Mouse (Mus musculus): ENCODE results near the gene Tmem214. TPM values are rescaled to one million over a fixed set of nuclear protein-coding genes. Genes with fewer than 3 reads are reported as not detected.

The Tmem214 gene
- total and polyA plus RNA-seq, 2 experiments from 2014 or later = 64.6 to 78.3 TPM

DNA sequence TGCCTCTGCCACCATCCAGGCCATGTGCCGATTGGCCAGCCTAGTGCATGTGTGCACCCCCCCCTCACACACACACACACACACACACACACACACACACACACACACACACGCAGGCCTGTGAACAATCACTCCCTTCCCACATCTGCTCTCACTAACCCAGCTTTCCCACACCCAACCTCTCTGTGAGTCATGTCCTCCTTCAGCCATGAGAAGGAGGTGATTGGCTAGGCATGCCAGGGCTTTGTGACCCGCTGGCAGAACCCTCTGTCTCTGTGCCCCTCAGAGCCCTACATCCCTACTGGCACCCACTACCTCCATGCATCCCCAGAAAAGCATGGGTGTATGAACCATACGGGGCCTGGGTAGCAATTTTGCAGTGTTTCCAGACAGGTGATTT lies 14.3 kb upstream of the Tmem214 start:
- TF ChIP-seq CTCF (IDR thresholded peaks at IDR 0.05) = no peak
- WGBS = 86% methylated on average over 4 of the region's 4 CpGs
- Histone ChIP-seq H3K27ac (ENCODE audit: low read depth, low read length) (no peak overlapping the region), H3K9me3 (ENCODE audit: low read length) (no peaks in the 10 kb centered on the region), H3K4me3 (ENCODE audit: low read depth, low read length) (no peak overlapping the region), H3K36me3 (ENCODE audit: insufficient read depth, low read length) (0 out of 2 replicates have a peak, but pooled peaks cover 3% of the 10 kb centered on the region), H3K4me1 (ENCODE audit: insufficient read depth, low read length) (no peaks in the 10 kb centered on the region), H3K4me2 (ENCODE audit: low read depth, low read length, poor library complexity, severe bottlenecking) (no peak overlapping the region), H3K9ac (replicated peaks; ENCODE audit: low read length, poor library complexity, severe bottlenecking) (no peak overlapping the region), H3K27me3 (ENCODE audit: insufficient read depth, low read length) (no peaks in the 10 kb centered on the region)
- DNase-seq (ENCODE audit: low spot score) (no peak), ATAC-seq (ENCODE audit: low FRiP score) (no peak)

- no peak overlapping the region for H3K27ac ChIP-seq (ENCODE audit: low read depth, low read length)
- no peak overlapping the region for H3K4me2 ChIP-seq (ENCODE audit: low read depth, low read length, poor library complexity, severe bottlenecking)
- H3K4me3 ChIP-seq (ENCODE audit: low read depth, low read length) = no peak overlapping the region
- WGBS = 60% methylated on average over 3 of the region's 3 CpGs
- 0 out of 2 replicates have a peak, but pooled peaks cover 3% of the 10 kb centered on the region for H3K36me3 ChIP-seq (ENCODE audit: insufficient read depth, low read length)
- no peak for DNase-seq (ENCODE audit: low spot score)
- TF ChIP-seq CTCF (IDR thresholded peaks at IDR 0.05) = peak; percentile 30; the same call in 1 of the 2 replicates
- H3K9me3 ChIP-seq (ENCODE audit: low read length) = no peaks in the 10 kb centered on the region
- no peak overlapping the region for H3K9ac ChIP-seq (replicated peaks; ENCODE audit: low read length, poor library complexity, severe bottlenecking)
- H3K4me1 ChIP-seq (ENCODE audit: insufficient read depth, low read length) = no peaks in the 10 kb centered on the region
- ATAC-seq (ENCODE audit: low FRiP score) = no peak
- H3K27me3 ChIP-seq (ENCODE audit: insufficient read depth, low read length) = no peaks in the 10 kb centered on the region
Observed at GRCm38 (mm10) chr5:30855674-30856073, 12.1 kb upstream of the Tmem214 start.

DNA sequence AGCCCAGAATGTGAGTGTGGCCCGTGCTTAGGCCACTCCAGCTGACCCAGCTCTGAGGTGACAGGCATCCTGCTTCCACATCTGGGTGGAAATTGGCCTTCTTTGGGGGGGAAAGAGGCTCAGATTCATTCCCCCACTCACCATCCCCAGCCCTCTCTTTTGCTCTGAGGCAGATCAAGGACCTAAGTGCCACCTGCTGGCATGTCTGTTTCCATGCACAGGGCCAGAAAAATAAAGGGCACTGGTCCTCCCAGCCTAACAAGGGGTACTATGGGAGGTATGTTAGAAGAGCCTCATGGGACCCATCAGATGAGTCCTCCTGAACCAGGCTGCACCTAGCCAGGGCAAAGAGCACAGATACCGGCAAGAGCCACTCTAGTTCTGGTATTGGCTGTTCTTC lies 11.7 kb upstream of the Tmem214 start:
- no peak overlapping the region for H3K27ac ChIP-seq (ENCODE audit: low read depth, low read length)
- no peaks in the 10 kb centered on the region for H3K4me1 ChIP-seq (ENCODE audit: insufficient read depth, low read length)
- 88% methylated on average over 2 of the region's 2 CpGs for WGBS
- H3K36me3 ChIP-seq (ENCODE audit: insufficient read depth, low read length) = 0 out of 2 replicates have a peak, but pooled peaks cover 3% of the 10 kb centered on the region
- H3K9me3 ChIP-seq (ENCODE audit: low read length) = no peaks in the 10 kb centered on the region
- ATAC-seq (ENCODE audit: low FRiP score) = no peak
- TF ChIP-seq CTCF (IDR thresholded peaks at IDR 0.05) = peak; percentile 65
- H3K9ac ChIP-seq (replicated peaks; ENCODE audit: low read length, poor library complexity, severe bottlenecking) = no peak overlapping the region
- DNase-seq (ENCODE audit: low spot score) = no peak
- no peak overlapping the region for H3K4me3 ChIP-seq (ENCODE audit: low read depth, low read length)
- no peak overlapping the region for H3K4me2 ChIP-seq (ENCODE audit: low read depth, low read length, poor library complexity, severe bottlenecking)
- H3K27me3 ChIP-seq (ENCODE audit: insufficient read depth, low read length) = no peaks in the 10 kb centered on the region

DNA sequence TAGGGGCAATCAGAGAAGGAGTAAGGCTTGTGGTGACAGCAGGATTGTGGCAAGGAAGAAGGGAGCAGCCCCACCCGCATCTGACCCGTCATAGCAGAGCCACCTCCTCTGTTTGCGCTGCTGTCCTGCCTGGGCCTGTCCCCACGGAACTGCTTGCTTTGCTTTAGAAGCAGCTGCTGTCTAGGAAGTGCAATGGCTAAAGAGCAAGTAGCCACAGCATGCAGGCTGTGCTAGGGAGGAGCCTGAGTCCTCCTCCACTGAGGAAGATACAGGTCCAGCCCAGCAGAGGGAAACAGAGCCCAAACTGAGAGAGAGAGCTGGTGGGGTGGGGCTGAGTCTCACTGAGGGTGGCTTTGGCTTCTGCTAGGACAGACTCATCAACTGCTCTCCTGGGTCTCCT lies 4.0 kb upstream of the Tmem214 start:
- Histone ChIP-seq H3K27me3 (ENCODE audit: insufficient read depth, low read length) (no peaks in the 10 kb centered on the region), H3K4me3 (ENCODE audit: low read depth, low read length) (no peak overlapping the region), H3K36me3 (ENCODE audit: insufficient read depth, low read length) (peaks cover 34% of the 10 kb centered on the region), H3K27ac (ENCODE audit: low read depth, low read length) (no peak overlapping the region), H3K4me1 (ENCODE audit: insufficient read depth, low read length) (no peaks in the 10 kb centered on the region), H3K4me2 (ENCODE audit: low read depth, low read length, poor library complexity, severe bottlenecking) (no peak overlapping the region), H3K9me3 (ENCODE audit: low read length) (no peaks in the 10 kb centered on the region), H3K9ac (replicated peaks; ENCODE audit: low read length, poor library complexity, severe bottlenecking) (no peak overlapping the region)
- WGBS = 51% methylated on average over 4 of the region's 4 CpGs
- ATAC-seq (ENCODE audit: low FRiP score) = no peak
- peak; percentile 31; the same call in 1 of the 2 replicates for TF ChIP-seq CTCF (IDR thresholded peaks at IDR 0.05)
- no peak for DNase-seq (ENCODE audit: low spot score)

GRCm38 (mm10) chr5:30864322-30864721 lies 3.5 kb upstream of the Tmem214 start:
- ATAC-seq (ENCODE audit: low FRiP score) (no peak), DNase-seq (ENCODE audit: low spot score) (no peak)
- H3K4me3 ChIP-seq (ENCODE audit: low read depth, low read length) = no peak overlapping the region
- H3K9ac ChIP-seq (replicated peaks; ENCODE audit: low read length, poor library complexity, severe bottlenecking) = no peak overlapping the region
- no peak for TF ChIP-seq CTCF (IDR thresholded peaks at IDR 0.05)
- no peaks in the 10 kb centered on the region for H3K27me3 ChIP-seq (ENCODE audit: insufficient read depth, low read length)
- H3K4me1 ChIP-seq (ENCODE audit: insufficient read depth, low read length) = no peaks in the 10 kb centered on the region
- 56% methylated on average over 15 of the region's 15 CpGs for WGBS
- H3K27ac ChIP-seq (ENCODE audit: low read depth, low read length) = no peak overlapping the region
- H3K4me2 ChIP-seq (ENCODE audit: low read depth, low read length, poor library complexity, severe bottlenecking) = no peak overlapping the region
- no peaks in the 10 kb centered on the region for H3K9me3 ChIP-seq (ENCODE audit: low read length)
- H3K36me3 ChIP-seq (ENCODE audit: insufficient read depth, low read length) = peaks cover 34% of the 10 kb centered on the region

GRCm38 (mm10) chr5:30866871-30867270 lies 941 bp upstream of the Tmem214 start:
- no peak for TF ChIP-seq CTCF (IDR thresholded peaks at IDR 0.05)
- H3K27ac ChIP-seq (ENCODE audit: low read depth, low read length) = no peak overlapping the region
- no peaks in the 10 kb centered on the region for H3K9me3 ChIP-seq (ENCODE audit: low read length)
- peaks cover 5% of the 10 kb centered on the region; the same call in 1 of the 2 replicates for H3K4me1 ChIP-seq (ENCODE audit: insufficient read depth, low read length)
- no peak overlapping the region for H3K4me3 ChIP-seq (ENCODE audit: low read depth, low read length)
- ATAC-seq (ENCODE audit: low FRiP score) (no peak), DNase-seq (ENCODE audit: low spot score) (no peak)
- H3K9ac ChIP-seq (replicated peaks; ENCODE audit: low read length, poor library complexity, severe bottlenecking) = no peak overlapping the region
- no peak overlapping the region for H3K4me2 ChIP-seq (ENCODE audit: low read depth, low read length, poor library complexity, severe bottlenecking)
- peaks cover 41% of the 10 kb centered on the region for H3K36me3 ChIP-seq (ENCODE audit: insufficient read depth, low read length)
- H3K27me3 ChIP-seq (ENCODE audit: insufficient read depth, low read length) = no peaks in the 10 kb centered on the region
- WGBS = 97% methylated on average over 3 of the region's 3 CpGs

Data from midbrain, postnatal 0 days (tissue).